Mouse (Mus musculus): ENCODE data around the gene Map1lc3b. TPM values are rescaled to one million over a fixed set of nuclear protein-coding genes. Genes with fewer than 3 reads are reported as not detected.

Gene Map1lc3b
- polyA plus RNA-seq, 1 experiment from 2014 or later: 372 TPM

GRCm38 (mm10) chr8:121558538-121558937 is 31.6 kb upstream of the Map1lc3b start:
- Histone ChIP-seq H3K27me3 (replicated peaks) (no peaks in the 10 kb centered on the region), H3K36me3 (replicated peaks) (peaks cover 19% of the 10 kb centered on the region), H3K27ac (no peak overlapping the region), H3K9me3 (no peaks in the 10 kb centered on the region), H3K4me2 (no peak overlapping the region), H3K4me3 (no peak overlapping the region), H3K4me1 (no peaks in the 10 kb centered on the region), H3K9ac (no peak overlapping the region)
- ATAC-seq (replicated peaks): no peak
- whole genome bisulfite sequencing: 95% methylated on average over 16 of the region's 16 CpGs

DNA sequence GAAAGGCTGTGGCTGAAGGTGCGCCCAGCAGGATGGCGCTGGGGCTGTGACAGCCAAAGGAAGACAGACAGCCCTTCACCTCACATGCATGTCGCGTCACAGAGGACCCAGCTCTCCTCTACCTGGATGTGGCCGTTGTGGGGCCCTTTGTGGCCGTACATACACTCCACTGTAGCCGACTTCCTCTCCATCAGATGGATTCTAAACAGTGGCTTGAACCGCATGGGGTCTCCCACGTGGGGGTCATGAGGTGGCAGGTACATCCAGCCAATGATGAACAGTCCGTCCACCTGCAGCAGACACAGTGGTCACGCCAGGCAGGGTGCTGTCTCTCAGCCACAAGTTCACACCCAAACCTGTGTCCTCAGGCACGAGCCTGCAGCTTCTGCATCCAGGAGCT is 30.4 kb upstream of the Map1lc3b start:
- H3K9me3 ChIP-seq: no peaks in the 10 kb centered on the region

GRCm38 (mm10) chr8:121560432-121561100 is 29.6 kb upstream of the Map1lc3b start:
- Histone ChIP-seq H3K27me3 (replicated peaks) (no peaks in the 10 kb centered on the region), H3K4me1 (no peaks in the 10 kb centered on the region), H3K4me3 (no peak overlapping the region), H3K9me3 (no peaks in the 10 kb centered on the region), H3K4me2 (no peak overlapping the region), H3K36me3 (replicated peaks) (peaks cover 7% of the 10 kb centered on the region; the same call in 1 of the 2 replicates), H3K27ac (no peak overlapping the region), H3K9ac (no peak overlapping the region)
- WGBS: 98% methylated on average over 7 of the region's 7 CpGs
- ATAC-seq (replicated peaks): no peak

More for the DNA sequence above, 30.4 kb upstream of the Map1lc3b start:
- H3K4me1 ChIP-seq: no peaks in the 10 kb centered on the region
- H3K4me3 ChIP-seq: no peak overlapping the region
- WGBS: 93% methylated on average over 12 of the region's 12 CpGs
- peaks cover 8% of the 10 kb centered on the region; the same call in 1 of the 2 replicates for H3K36me3 ChIP-seq (replicated peaks)
- no peak overlapping the region for H3K9ac ChIP-seq
- H3K27me3 ChIP-seq (replicated peaks): no peaks in the 10 kb centered on the region
- no peak overlapping the region for H3K4me2 ChIP-seq
- H3K27ac ChIP-seq: no peak overlapping the region
- ATAC-seq (replicated peaks): no peak

GRCm38 (mm10) chr8:121561636-121562345 is 28.4 kb upstream of the Map1lc3b start:
- H3K27me3 ChIP-seq (replicated peaks): no peaks in the 10 kb centered on the region
- no peaks in the 10 kb centered on the region for H3K9me3 ChIP-seq
- H3K4me2 ChIP-seq: no peak overlapping the region
- H3K36me3 ChIP-seq (replicated peaks): peaks cover 7% of the 10 kb centered on the region; the same call in 1 of the 2 replicates
- H3K4me1 ChIP-seq: no peaks in the 10 kb centered on the region
- H3K9ac ChIP-seq: no peak overlapping the region
- ATAC-seq (replicated peaks): no peak
- H3K4me3 ChIP-seq: no peak overlapping the region
- no peak overlapping the region for H3K27ac ChIP-seq
- WGBS: 86% methylated on average over 16 of the region's 16 CpGs

GRCm38 (mm10) chr8:121562941-121563351 is 27.2 kb upstream of the Map1lc3b start:
- Histone ChIP-seq H3K4me1 (no peaks in the 10 kb centered on the region), H3K4me2 (no peak overlapping the region), H3K27me3 (replicated peaks) (no peaks in the 10 kb centered on the region), H3K9me3 (no peaks in the 10 kb centered on the region), H3K36me3 (replicated peaks) (peaks cover 4% of the 10 kb centered on the region; the same call in 1 of the 2 replicates), H3K27ac (no peak overlapping the region), H3K9ac (no peak overlapping the region), H3K4me3 (no peak overlapping the region)
- no peak for ATAC-seq (replicated peaks)
- WGBS: 74% methylated on average over 9 of the region's 9 CpGs

DNA sequence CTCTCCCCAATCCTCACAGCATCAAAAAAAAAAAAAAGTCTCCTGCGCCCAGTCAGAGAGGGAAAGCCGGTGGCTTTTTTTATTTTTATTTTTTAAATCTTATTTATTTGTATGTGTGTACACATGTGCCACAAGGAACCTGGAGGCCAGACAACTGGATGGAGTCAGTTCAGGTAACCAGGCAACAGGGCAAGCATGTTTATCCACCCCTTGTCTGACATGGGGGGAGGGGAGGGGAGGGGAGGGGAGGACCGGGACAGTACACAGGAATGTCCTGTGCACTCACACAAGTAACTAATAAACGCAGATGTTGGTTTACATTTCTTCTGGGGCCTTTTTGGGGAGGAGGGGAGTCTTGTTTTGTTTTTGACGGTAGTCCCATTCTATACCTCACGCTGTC is 26.5 kb upstream of the Map1lc3b start:
- no peak for ATAC-seq (replicated peaks)
- no peak overlapping the region for H3K27ac ChIP-seq
- no peaks in the 10 kb centered on the region for H3K4me1 ChIP-seq
- H3K27me3 ChIP-seq (replicated peaks): no peaks in the 10 kb centered on the region
- 66% methylated on average over 6 of the region's 6 CpGs for WGBS
- no peak overlapping the region for H3K4me2 ChIP-seq
- H3K9me3 ChIP-seq: no peaks in the 10 kb centered on the region
- H3K4me3 ChIP-seq: no peak overlapping the region
- H3K36me3 ChIP-seq (replicated peaks): peaks cover under 1% of the 10 kb centered on the region; the same call in 1 of the 2 replicates
- no peak overlapping the region for H3K9ac ChIP-seq

- Histone ChIP-seq H3K9me3 (no peaks in the 10 kb centered on the region), H3K4me2 (no peak overlapping the region), H3K27ac (no peak overlapping the region), H3K27me3 (replicated peaks) (no peaks in the 10 kb centered on the region), H3K9ac (no peak overlapping the region), H3K4me1 (peaks cover 2% of the 10 kb centered on the region; the same call in 1 of the 2 replicates), H3K4me3 (no peak overlapping the region), H3K36me3 (replicated peaks) (no peaks in the 10 kb centered on the region)
- no peak for ATAC-seq (replicated peaks)
- WGBS: 83% methylated on average over 6 of the region's 6 CpGs
These were observed 21.8 kb upstream of the Map1lc3b start for GRCm38 (mm10) chr8:121568321-121568720.

- Histone ChIP-seq H3K4me1 (peaks cover 10% of the 10 kb centered on the region; the same call in 1 of the 2 replicates), H3K27ac (no peak overlapping the region), H3K9ac (no peak overlapping the region), H3K27me3 (replicated peaks) (no peaks in the 10 kb centered on the region), H3K9me3 (no peaks in the 10 kb centered on the region), H3K4me2 (no peak overlapping the region), H3K4me3 (no peak overlapping the region), H3K36me3 (replicated peaks) (no peaks in the 10 kb centered on the region)
- 86% methylated on average over 21 of the region's 21 CpGs for WGBS
- no peak for ATAC-seq (replicated peaks)
These were observed 19.8 kb upstream of the Map1lc3b start for GRCm38 (mm10) chr8:121570335-121570734.

DNA sequence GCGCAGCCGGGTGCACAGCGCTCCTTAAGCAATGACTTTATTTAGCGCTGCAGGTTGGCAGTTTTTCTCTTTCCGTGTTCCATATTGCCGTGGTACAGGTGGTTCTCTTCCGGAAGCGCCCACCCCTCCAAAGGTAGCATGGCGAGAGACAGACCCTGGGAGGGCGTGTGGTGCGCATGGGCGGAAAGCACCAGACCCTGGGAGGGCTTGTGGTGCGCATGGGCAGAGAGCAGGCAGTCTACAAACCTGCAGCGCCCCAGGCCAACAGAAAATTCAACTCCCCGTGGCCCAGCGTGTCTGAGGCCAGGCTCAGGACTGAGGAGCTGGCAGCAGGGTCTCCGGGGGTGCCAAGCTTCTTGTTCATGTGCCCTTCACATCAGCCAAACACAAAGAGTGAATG is 19.4 kb upstream of the Map1lc3b start:
- WGBS: 88% methylated on average over 17 of the region's 17 CpGs
- H3K4me1 ChIP-seq: peaks cover 13% of the 10 kb centered on the region
- H3K27me3 ChIP-seq (replicated peaks): no peaks in the 10 kb centered on the region
- H3K9me3 ChIP-seq: no peaks in the 10 kb centered on the region
- H3K4me3 ChIP-seq: no peak overlapping the region
- no peak overlapping the region for H3K9ac ChIP-seq
- H3K36me3 ChIP-seq (replicated peaks): no peaks in the 10 kb centered on the region
- ATAC-seq (replicated peaks): no peak
- no peak overlapping the region for H3K4me2 ChIP-seq
- no peak overlapping the region for H3K27ac ChIP-seq

GRCm38 (mm10) chr8:121572121-121572520 is 18.0 kb upstream of the Map1lc3b start:
- Histone ChIP-seq H3K9me3 (no peaks in the 10 kb centered on the region), H3K4me3 (no peak overlapping the region), H3K9ac (no peak overlapping the region), H3K36me3 (replicated peaks) (no peaks in the 10 kb centered on the region), H3K4me2 (no peak overlapping the region), H3K4me1 (peaks cover 26% of the 10 kb centered on the region), H3K27ac (no peak overlapping the region), H3K27me3 (replicated peaks) (no peaks in the 10 kb centered on the region)
- ATAC-seq (replicated peaks): no peak
- WGBS: 84% methylated on average over 7 of the region's 7 CpGs

GRCm38 (mm10) chr8:121573275-121573674 is 16.9 kb upstream of the Map1lc3b start:
- ATAC-seq (replicated peaks): no peak
- H3K4me2 ChIP-seq: no peak overlapping the region
- H3K36me3 ChIP-seq (replicated peaks): no peaks in the 10 kb centered on the region
- no peak overlapping the region for H3K27ac ChIP-seq
- 52% methylated on average over 3 of the region's 3 CpGs for WGBS
- no peak overlapping the region for H3K9ac ChIP-seq
- no peak overlapping the region for H3K4me3 ChIP-seq
- no peaks in the 10 kb centered on the region for H3K9me3 ChIP-seq
- no peaks in the 10 kb centered on the region for H3K27me3 ChIP-seq (replicated peaks)
- peaks cover 32% of the 10 kb centered on the region for H3K4me1 ChIP-seq

- 81% methylated on average over 3 of the region's 3 CpGs for WGBS
These were observed 14.5 kb upstream of the Map1lc3b start for GRCm38 (mm10) chr8:121575661-121576060.

More at GRCm38 (mm10) chr8:121575661-121576060, 14.5 kb upstream of the Map1lc3b start:
- H3K4me2 ChIP-seq: no peak overlapping the region
- H3K27me3 ChIP-seq (replicated peaks): no peaks in the 10 kb centered on the region
- H3K9me3 ChIP-seq: no peaks in the 10 kb centered on the region
- no peak for ATAC-seq (replicated peaks)
- H3K4me1 ChIP-seq: peaks cover 32% of the 10 kb centered on the region
- no peak overlapping the region for H3K4me3 ChIP-seq
- H3K27ac ChIP-seq: no peak overlapping the region
- no peak overlapping the region for H3K9ac ChIP-seq
- H3K36me3 ChIP-seq (replicated peaks): no peaks in the 10 kb centered on the region
